Mouse (Mus musculus) layer of hippocampus, adult 8-10 months (tissue): ENCODE measurements around the gene Tenm3. TPM values are rescaled to one million over a fixed set of nuclear protein-coding genes. Genes with fewer than 3 reads are reported as not detected.

ENCODE experiments used
- DNase-seq, 2 experiments: peaks; one replicate each; pipeline ENCODE4 v3.0.0; 2022; ENCODE audit warnings: low spot score in 2 of 2
- total RNA-seq, 4 experiments: library from RNA; stranded (reverse); gene quantifications; 2 replicates each; pipeline ENCODE4 v1.2.4; 2022

The Tenm3 gene
- total RNA-seq, 4 experiments from 2014 or later: 83.3 to 88.6 (median 85.4) TPM

DNA sequence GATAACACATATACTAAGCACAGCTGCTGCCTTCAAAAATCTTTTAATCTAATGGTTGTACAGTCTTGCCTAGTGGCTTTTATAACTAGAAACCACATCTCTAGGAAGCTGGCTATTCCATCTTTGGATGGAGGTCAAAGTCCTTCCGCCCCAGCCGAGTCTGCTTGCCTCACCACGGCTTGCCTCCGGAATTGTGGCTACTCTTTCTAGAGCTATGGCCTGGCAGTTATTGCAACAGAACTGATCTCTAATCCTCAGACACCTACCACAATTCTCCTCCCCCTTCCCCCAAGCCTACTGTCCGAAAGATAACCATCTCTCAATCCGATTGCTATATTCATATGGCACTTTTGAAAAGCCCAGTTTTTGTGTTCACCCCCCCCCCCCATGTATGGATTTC is 101.0 kb downstream of the Tenm3 start:
- DNase-seq: no peak

- DNase-seq: no peak
Observed at GRCm38 (mm10) chr8:48740951-48741350, 102.8 kb downstream of the Tenm3 start.

DNA sequence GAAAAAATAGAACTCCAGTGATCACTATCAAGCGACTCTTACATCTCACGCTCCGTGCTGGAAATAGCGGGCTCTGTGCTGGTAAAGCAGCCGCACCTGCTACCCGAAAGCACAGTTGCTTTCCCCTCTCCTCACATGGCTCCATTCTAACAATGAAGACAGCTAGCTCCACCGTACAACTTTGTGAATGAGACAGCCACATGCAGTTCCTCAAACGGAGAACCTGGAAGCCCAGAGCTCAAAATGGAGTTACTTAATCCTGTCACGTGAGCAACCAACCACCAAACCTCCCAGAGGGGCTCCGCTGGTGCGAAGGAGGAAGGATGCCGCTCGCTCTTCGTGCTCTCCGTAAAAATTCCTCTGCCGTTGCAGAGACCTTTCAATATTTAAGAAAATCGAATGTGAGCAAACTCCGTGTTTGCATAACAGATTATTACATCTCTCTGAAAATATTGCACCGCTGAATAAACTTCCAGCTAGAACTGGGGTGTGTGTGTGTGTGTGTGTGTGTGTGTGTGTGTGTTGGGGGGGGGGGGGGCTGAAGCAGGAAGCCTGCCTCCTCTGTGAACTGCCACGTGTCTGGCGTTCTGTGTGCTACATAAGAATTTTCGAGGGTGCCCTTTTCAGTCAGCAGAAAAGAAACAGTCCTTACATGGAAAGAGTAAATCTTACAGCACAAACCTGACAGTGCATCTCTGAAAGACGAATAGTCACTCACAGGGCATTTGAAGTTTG is 103.4 kb downstream of the Tenm3 start:
- peak in 1 of 2 experiments; percentile 19 for DNase-seq

- DNase-seq: no peak
Observed at GRCm38 (mm10) chr8:48733731-48734130, 110.0 kb downstream of the Tenm3 start.

DNA sequence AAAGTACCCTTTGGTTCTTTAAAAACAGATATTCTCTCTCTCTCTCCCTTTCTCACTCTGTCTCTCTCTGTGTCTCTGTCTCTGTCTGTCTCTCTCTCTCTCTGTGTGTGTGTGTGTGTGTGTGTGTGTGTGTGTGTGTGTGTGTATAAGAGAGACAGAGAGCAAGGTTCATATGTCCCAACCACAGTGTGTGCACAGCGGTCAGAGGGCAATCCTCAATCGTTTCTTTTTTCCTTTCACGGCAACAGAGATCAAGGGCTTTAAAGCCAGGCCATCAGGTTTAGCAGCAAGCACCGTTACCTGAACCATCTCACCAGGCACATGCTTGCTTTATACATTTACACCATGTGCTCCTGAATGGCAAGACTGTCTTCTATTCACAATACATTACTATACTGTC is 110.7 kb downstream of the Tenm3 start:
- no peak for DNase-seq

DNA sequence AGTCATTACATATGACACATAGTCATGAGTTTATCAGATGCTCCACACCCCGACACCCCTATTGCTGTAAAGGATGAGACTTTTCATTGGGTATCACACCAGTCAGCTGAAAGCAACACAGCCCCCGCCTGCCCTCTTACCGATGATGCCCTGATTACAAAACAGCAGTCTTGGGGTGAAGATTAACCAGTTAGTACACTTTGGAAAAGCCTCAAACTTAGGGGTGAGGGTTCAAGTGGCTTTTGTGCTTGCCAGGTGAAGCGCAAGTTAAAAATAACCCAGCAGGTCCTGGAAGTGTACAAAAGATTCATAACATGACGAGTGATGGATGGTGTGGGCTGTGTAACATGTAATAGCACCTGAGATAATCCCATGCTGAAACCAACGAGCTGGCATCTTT is 113.0 kb downstream of the Tenm3 start:
- no peak for DNase-seq

DNA sequence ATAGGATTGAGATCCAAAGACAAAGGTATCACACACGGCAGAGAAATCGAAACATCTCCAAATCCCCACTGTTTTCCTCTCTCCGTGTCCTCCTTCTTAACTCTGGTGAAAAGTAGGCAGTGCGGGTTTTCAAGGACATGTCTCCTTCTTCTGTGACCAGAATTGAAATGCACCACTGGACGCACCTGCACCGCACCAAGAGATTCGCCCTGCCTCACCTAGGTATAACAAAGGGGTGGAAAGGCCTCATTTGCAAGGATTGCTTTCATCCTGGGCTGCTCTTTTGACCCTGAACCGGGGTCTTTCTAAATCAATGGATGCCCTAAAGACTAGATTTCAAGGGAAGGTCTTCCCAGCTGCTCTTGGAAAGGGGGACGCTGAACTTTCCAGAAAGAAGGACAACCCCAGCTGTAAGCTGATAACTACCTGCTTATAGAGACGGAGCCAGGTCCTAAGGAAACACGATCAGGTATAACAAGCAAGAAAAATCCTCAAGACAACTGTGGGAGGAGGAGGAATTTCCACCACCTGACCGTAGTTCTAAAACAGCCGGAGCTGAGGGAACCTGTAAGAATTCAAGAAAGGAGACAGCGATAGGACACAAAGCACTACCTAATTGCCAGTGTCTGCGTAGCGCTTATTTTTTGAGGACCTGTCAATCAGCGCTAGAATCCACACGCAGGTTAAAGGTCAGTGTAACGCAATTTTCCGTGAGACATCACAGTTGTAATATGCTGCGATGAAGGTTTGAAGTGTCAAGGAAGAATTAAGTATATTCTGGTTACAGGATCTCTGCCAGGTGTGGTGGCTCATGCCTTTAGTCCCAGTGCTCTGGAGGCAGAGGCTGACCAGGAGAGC is 114.7 kb downstream of the Tenm3 start:
- DNase-seq: no peak

DNA sequence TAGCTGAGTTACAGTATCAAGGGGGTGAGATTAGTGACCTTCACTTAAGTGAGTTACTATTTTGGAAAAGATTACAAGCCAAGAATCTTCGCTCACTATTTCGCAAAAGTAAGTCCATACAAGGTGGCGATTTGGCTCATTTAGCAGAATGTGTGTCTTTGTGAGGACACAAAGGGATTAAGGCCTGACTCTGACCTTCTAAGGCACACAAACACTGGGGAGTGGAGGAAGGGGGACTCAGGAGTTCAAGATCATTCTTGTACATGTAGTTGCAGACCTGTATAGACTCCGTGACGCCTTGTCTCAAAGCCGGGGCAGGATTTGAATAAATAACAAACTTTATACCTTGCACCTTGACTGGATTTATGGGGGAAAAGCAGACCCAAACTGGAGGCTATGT is 115.7 kb downstream of the Tenm3 start:
- DNase-seq: no peak

DNA sequence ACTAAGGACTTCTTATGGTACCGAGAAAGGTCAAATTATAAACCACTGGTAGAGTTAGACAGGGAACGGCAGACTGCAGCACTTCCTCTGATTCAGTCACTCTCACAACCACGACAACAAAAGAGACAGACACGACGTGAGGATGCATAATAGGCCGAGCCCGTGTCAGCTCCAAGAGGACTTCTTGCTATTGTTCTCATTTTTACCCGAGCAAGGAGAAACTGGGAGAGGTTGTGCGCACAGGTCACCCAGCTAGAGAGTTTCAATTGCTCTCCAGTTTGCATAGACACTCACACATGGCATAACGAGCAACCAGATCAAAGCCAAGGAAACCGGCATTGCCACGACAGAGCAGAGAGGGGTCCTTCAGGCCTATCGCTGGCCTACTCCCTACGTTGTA is 121.0 kb downstream of the Tenm3 start:
- DNase-seq: no peak

- DNase-seq: no peak
Observed at GRCm38 (mm10) chr8:48722318-48722717, 121.4 kb downstream of the Tenm3 start.

DNA sequence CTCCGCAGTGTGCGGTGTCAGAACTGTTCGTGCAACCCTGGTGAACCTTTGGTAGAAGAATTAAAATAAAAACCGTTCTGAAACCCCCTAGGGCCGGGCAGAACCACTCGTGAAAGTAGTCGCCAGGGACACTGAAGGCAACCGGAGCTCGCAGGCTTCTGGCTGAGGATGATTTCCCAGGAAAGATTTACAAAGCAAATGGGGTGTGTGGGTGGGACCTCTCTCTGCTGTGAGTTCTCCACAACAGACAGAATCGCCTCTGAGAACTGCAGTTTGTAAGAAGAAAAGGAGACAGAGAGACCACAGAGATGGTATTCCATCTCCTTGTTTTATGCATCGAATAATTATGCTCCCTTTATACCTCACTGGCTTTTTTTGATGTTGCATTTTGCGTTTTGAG is 122.4 kb downstream of the Tenm3 start:
- no peak for DNase-seq

DNA sequence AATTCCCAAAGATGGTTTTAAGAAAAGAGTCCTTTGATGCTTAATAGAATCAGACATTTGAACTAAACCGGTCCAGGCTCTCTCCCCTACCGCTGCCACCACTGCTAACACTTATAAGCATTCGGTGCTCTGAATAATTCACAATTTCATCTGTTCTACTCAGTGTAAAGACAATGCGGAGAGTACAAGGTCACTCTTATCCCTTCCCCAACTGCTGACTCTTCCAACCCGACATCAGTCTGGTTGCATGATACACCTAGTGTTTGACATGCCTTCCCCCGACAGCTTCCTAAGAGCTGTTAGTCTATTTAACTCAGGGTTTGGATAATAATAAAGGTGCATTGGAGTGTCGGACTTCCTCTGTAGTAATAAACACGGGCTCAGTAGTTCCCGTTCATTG is 128.1 kb downstream of the Tenm3 start:
- DNase-seq: no peak

DNA sequence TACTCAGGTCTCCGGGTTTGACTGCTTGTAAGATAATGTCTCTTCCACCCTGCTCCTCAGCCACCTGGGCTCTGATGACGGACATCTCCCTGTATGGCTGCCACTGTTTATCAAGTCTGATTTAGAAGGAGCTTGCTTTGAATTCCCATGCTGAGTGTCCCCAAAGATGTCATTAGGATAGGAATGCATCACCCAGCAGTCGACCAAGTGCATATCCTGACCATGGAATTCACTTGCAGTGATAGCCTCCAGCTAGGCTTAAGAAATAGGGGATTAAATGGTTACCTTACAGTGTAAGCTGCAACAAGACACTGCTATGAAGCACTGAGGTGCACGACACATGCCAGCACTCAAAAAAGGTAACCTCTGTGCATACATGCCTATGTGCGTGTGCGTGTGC is 137.1 kb downstream of the Tenm3 start:
- no peak for DNase-seq

- DNase-seq: no peak
Observed at GRCm38 (mm10) chr8:48704885-48705515, 138.8 kb downstream of the Tenm3 start.

DNA sequence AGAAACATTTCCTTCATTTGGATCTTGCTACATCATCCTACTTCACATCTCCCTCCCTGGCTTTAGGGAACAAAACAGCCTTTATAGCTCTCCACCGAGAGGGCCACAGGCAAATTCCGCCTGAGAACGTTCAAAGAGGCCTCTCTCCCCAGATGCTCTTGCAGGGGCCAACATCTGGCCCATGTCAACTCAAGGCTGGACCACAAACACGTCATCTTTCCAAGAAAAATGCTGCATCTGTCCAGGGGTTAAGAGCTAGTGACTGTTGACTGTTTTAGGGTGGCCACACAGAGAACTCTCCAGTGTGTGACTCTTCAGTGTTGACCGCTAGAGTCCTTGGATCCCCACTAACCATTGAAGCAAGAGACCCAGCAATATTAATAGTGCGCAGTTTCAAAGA is 139.3 kb downstream of the Tenm3 start:
- DNase-seq: no peak

GRCm38 (mm10) chr8:48690665-48691395 is 152.9 kb downstream of the Tenm3 start:
- DNase-seq: peak in 1 of 2 experiments; percentile 16

GRCm38 (mm10) chr8:48688706-48689105 is 155.0 kb downstream of the Tenm3 start:
- DNase-seq: no peak

GRCm38 (mm10) chr8:48688188-48688587 is 155.6 kb downstream of the Tenm3 start:
- DNase-seq: no peak

DNA sequence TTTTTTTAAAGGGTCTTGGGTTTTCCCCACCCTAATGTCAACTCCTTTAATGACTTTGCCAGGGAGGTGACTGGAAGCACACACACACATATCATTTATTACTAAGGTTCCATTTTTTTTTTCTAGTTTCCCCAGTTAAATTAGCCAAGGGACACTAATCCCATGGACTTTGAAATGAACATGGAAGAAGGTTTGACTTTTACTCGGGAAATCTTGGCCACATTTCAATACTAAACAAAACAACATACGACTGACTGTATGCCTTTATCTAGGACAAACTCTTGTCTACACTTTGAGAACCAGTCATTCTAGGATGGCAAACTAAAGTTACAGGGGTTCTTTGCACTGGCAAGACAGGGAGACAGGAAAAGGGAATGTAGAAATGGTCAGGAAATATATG is 170.3 kb downstream of the Tenm3 start:
- DNase-seq: no peak

- peak; percentile 24 to 35 for DNase-seq
Observed at GRCm38 (mm10) chr8:48672471-48672870, 171.3 kb downstream of the Tenm3 start.

- no peak for DNase-seq
Observed at GRCm38 (mm10) chr8:48671318-48671717, 172.4 kb downstream of the Tenm3 start.

- DNase-seq: no peak
Observed at GRCm38 (mm10) chr8:48670895-48671294, 172.9 kb downstream of the Tenm3 start.
